Mouse (Mus musculus) gastrocnemius, adult 2 months (tissue): ENCODE measurements around the gene Olfr930. TPM values are rescaled to one million over a fixed set of nuclear protein-coding genes. Genes with fewer than 3 reads are reported as not detected.

Source experiments
- DNase-seq: peaks from one replicate; pipeline ENCODE4 v3.0.0; 2022
- H3K27ac ChIP-seq: fragments of 200-600 bp; 2 replicates; pipeline ENCODE4 v1.8.1; 2022; ENCODE audit warnings: mild to moderate bottlenecking
- H3K4me3 ChIP-seq: fragments of 200-600 bp; 2 replicates; pipeline ENCODE4 v1.8.1; 2022; ENCODE audit warnings: mild to moderate bottlenecking, moderate library complexity
- CTCF ChIP-seq: fragments of 200-600 bp; IDR thresholded peaks from 2 replicates; pipeline ENCODE4 v1.8.1; 2022; ENCODE audit warnings: antibody characterized with exemption, mild to moderate bottlenecking, moderate library complexity
- intact Hi-C: fragments of 180-260 bp; cut with DNase I; formaldehyde crosslinking; loops from one replicate; pipeline ENCODE4 v1.15.1; 2025
- long read RNA-seq, 2 experiments: library from polyadenylated mRNA; stranded (forward); transcript quantifications; one replicate each; pipeline ENCODE4 v2.0.0; 2021
- total RNA-seq, 2 experiments: library from RNA; stranded (reverse); gene quantifications; 2 replicates each; pipeline ENCODE4 v1.2.3; 2021

The Olfr930 gene
- total RNA-seq = not detected
- long read RNA-seq, experiment 1 = 0 reads
- long read RNA-seq, experiment 2 = 0 reads

DNA sequence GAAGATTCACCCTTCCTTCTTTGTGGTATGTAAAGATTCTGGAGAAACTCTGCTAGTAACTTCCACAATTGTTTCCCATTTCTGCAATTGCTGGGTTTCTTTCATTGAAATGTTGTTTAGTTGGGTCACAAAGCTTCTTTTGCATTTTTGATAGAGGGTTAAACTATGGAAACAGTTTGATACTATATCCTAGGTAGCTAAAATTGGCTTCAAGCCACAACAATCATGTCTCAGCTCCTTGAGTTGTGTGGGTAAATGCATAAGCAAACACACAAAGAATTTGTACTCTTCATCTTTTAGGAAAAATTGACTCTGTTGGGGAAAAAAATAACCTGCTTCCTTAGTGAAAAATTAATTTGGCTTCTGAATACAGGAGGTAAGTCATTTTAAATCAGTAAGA lies at the start of gene Olfr930:
TSS of gene Olfr930 (plus strand) at position 301 of the 400 bp plus-strand sequence.
- DNase-seq = no peak
- H3K27ac ChIP-seq = no peak within 1 kb of the TSS
- no peak for TF ChIP-seq CTCF
- H3K4me3 ChIP-seq = no peak within 1 kb of the TSS
- intact Hi-C loops = no loop called here

DNA sequence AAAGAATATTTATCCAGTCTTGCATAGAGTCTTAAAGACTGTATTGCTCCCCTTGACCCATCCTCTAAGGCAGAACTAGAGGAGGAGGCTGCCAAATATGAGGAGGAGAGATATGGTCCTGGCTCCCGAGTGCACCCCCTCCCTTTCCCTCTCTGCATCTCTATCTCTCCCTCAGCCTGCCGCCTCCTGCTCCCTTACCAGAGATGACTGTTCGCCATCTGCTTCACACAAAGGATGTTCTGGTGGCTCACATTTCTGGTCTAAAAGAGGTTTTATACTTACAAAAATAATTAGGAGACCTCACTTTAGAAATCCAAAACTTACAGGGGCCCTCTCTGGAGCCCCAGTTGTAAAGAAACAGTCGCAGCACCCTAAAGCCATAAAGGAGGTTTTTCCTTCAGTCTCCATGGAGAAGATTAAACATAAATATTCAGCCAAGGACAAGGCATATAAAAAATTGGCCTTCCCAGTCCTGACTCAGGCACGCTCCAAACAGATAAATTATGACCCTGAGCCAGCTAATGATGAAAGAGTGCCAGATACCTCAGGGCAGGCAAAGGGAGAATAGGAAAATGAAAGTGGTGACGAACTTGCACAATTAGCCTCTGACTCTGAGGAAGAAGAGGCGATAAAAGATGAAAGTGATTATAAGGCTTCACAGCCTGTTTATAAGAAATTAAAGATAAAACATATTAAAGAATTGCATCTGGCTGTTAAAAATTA lies 24.0 kb downstream of the Olfr930 start:
- Histone ChIP-seq H3K27ac (no peak overlapping the region), H3K4me3 (peak overlapping the region; percentile 53)
- no peak for TF ChIP-seq CTCF
- DNase-seq = no peak
- intact Hi-C loops = no loop called here

DNA sequence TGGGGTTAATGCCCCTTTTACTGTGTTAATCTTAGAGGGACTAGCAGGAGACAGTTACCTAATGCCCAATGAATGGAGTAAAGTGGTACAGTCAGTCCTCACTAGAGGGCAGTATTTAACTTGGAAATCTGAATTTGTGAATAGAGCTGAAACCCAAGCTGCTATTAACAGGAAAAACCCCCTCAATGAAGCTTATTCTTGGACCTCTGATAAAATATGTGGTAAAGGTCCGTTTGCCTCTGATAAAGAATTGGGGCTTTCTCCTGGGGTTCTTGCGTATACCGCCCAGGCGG lies 24.5 kb downstream of the Olfr930 start:
- Histone ChIP-seq H3K4me3 (peak overlapping the region; percentile 53), H3K27ac (no peak overlapping the region)
- peak; percentile 22; the same call in 1 of the 2 replicates for TF ChIP-seq CTCF
- intact Hi-C loops = no loop called here
- no peak for DNase-seq

DNA sequence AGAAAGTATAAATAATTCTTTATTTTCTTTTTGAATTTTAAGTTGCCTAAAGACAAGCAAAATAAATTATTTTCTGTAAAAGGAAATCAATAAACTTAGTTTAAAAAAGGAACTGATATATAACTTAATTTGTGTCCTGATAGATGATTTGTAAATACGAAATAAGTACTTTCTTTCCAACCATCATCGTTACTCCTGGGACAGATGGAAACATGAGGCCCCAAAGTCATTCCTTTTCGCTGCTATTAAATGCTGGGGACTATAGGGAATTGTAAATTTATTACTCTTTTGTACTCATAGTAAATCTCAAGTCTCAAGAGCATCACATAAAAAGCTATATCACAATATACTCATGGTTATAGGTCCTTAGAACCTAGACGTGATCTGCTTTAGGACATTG lies 42.4 kb downstream of the Olfr930 start, which contains the start of gene Olfr933:
TSS of gene Olfr933 (plus strand) at position 301 of the 400 bp plus-strand sequence.
- intact Hi-C loops = no loop called here
- Histone ChIP-seq H3K4me3 (no peak within 1 kb of the TSS), H3K27ac (no peak within 1 kb of the TSS)
- no peak for DNase-seq
- no peak for TF ChIP-seq CTCF

Other genes with a start within 250 kb of the Olfr930 start
- not detected for gene Olfr919, start 226.1 kb upstream of the Olfr930 start, total RNA-seq
- 10 to 100 TPM; 11.0 to 12.4 TPM for gene Vwa5a, start 211.5 kb upstream of the Olfr930 start, total RNA-seq
- under 1 TPM in 1 of 2 experiments, not detected in 1; 0.06 TPM for gene Olfr920, start 177.5 kb upstream of the Olfr930 start, total RNA-seq
- gene Olfr921, start 156.7 kb upstream of the Olfr930 start, total RNA-seq = not detected
- not detected for gene Olfr922, start 115.2 kb upstream of the Olfr930 start, total RNA-seq
- not detected for gene Olfr923, start 103.3 kb upstream of the Olfr930 start, total RNA-seq
- not detected for gene Olfr924, start 85.4 kb upstream of the Olfr930 start, total RNA-seq
- gene Olfr26, start 74.7 kb upstream of the Olfr930 start, total RNA-seq = not detected
- not detected for gene Olfr926, start 52.7 kb upstream of the Olfr930 start, total RNA-seq
- gene Olfr933, start 42.5 kb downstream of the Olfr930 start, total RNA-seq = not detected
- not detected for gene Olfr934, start 58.5 kb downstream of the Olfr930 start, total RNA-seq
- gene Olfr935, start 69.9 kb downstream of the Olfr930 start, total RNA-seq = not detected
- gene Olfr146, start 93.6 kb downstream of the Olfr930 start, total RNA-seq = not detected
- not detected for gene Olfr937, start 135.1 kb downstream of the Olfr930 start, total RNA-seq
- gene Olfr938, start 149.1 kb downstream of the Olfr930 start, total RNA-seq = not detected
- not detected for gene Olfr27, start 198.3 kb downstream of the Olfr930 start, total RNA-seq
- gene Olfr943, start 236.5 kb downstream of the Olfr930 start, total RNA-seq = not detected